Mouse (Mus musculus): ENCODE data around the gene H3f3a.

H3f3a gene

GRCm38 (mm10) chr1:180782906-180783579 is 30.7 kb downstream of the H3f3a start:
- no peak for DNase-seq (ENCODE audit: low read depth, low spot score)

DNA sequence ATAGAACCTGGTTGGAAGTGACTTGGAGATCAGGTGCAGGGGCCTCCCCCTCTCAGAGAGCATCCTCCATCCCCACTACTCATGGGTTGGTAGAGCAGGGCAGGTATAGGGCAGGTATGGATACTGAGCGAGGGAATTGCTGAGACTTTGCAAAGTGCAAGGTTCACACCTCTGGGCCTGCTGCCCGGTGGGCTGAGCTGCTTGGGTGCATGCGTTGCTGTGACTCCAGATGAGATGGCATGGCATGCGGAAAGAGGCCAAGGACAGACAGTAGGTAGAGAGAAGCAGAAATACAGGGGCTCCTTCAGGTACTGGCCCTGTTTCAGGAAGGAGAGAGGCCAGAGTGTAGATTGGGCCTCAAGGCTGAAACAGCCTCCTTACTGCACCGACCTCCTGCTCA is 32.5 kb downstream of the H3f3a start:
- no peak for DNase-seq (ENCODE audit: low read depth, low spot score)

GRCm38 (mm10) chr1:180780291-180780690 is 33.5 kb downstream of the H3f3a start:
- DNase-seq (ENCODE audit: low read depth, low spot score), result no peak

DNA sequence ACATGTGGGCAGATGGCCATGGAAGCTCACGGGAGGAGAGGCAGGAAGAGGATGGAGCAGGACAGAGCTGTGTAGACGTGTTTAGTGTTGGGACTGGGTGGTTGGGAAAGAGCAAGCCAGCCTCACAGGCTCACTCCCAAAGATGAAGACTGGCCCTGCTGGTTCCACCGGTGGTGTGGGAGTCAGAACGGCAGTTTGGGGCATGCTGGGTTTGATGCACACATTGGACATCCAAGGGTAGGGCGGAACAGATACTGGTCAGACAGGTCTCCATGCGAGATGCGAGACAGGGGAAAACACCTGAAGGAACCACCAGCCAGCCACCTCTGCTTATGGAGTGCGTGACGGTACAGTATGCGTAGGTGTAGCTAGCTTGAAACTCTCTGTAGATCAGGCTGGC is 34.8 kb downstream of the H3f3a start:
- no peak for DNase-seq (ENCODE audit: low read depth, low spot score)

GRCm38 (mm10) chr1:180778403-180778754 is 35.4 kb downstream of the H3f3a start:
- DNase-seq (ENCODE audit: low read depth, low spot score), result no peak

GRCm38 (mm10) chr1:180777660-180778402 is 35.9 kb downstream of the H3f3a start:
- DNase-seq (ENCODE audit: low read depth, low spot score), result peak; percentile 78

DNA sequence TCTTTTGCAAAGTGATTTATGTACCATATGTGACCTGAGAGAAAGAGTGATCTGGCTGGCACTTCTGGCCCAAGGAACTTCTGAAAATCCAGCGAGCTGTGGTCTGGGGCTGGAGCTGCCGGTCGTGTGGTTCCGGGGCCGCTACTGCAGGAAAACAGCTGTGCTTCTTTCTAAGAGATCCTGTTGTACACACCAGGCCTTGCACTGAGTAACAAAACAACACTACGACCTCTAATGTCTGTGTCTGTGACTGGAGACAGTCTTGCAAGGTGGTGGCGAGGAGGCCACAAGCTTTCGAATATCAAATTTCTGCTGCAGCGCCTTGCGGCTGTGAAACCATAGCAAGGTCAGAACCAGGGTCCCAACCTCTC is 36.5 kb downstream of the H3f3a start:
- no peak for DNase-seq (ENCODE audit: low read depth, low spot score)

GRCm38 (mm10) chr1:180776494-180776893 is 37.2 kb downstream of the H3f3a start:
- no peak for DNase-seq (ENCODE audit: low read depth, low spot score)

DNA sequence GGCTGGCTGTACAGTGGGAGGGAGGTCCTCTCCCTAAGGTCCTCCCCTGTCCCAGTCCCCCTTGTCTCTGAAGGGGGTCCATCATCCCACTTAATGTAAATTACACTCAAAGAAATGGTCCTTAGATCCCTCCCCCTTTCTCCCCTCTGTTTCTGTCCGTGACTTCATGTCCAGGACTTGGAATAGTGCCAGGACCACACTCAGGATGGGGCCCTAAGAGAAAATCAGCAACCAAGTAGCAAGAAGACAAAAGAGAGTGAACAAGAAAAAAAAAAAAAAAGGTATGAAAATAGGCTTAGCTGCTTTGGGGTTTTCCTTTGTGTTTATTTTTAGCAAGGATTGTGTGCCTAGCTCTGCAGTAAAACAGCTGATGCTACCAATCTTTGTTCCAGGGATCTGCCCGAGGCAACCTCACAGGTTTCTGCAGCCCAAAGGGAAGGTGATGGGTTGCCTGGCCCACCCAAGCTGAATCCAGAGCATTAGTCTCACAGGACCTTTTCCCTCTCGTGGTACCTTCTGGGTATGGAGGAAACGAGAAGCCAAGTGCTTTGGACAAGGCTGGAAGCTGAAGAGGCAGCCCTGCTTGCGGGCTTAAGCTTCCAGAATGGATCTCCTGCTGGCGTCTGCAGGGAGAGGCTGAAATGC is 37.8 kb downstream of the H3f3a start:
- DNase-seq (ENCODE audit: low read depth, low spot score), result no peak

- DNase-seq (ENCODE audit: low read depth, low spot score), result peak; percentile 39
Observed at GRCm38 (mm10) chr1:180775317-180775716, 38.4 kb downstream of the H3f3a start.

GRCm38 (mm10) chr1:180774664-180775063 is 39.1 kb downstream of the H3f3a start:
- DNase-seq (ENCODE audit: low read depth, low spot score), result peak; percentile 79

- no peak for DNase-seq (ENCODE audit: low read depth, low spot score)
Observed at GRCm38 (mm10) chr1:180772291-180772690, 41.5 kb downstream of the H3f3a start.

DNA sequence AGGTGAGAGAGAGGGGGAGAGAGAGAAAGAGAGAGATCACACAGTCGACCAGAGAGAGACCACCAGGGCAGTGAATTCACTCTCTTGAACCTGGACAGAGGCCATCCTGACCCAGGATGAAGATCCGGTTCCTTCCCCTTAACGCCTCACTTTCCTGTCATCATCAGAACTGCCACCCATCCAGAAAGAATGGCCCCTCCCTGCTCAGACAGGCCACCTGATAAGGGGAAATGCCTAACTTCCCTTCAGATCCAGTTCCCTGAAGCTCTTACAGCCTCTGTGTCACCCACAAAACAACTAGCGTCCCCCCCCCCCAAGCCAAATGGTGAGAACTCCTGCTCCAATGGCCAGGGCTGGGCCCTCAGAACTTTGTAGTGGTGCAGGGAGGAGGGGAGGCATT is 42.0 kb downstream of the H3f3a start:
- DNase-seq (ENCODE audit: low read depth, low spot score), result no peak

- DNase-seq (ENCODE audit: low read depth, low spot score), result no peak
Observed at GRCm38 (mm10) chr1:180771306-180771705, 42.4 kb downstream of the H3f3a start.

- DNase-seq (ENCODE audit: low read depth, low spot score), result peak; percentile 89
Observed at GRCm38 (mm10) chr1:180768334-180769168, 45.2 kb downstream of the H3f3a start.

- DNase-seq (ENCODE audit: low read depth, low spot score), result peak; percentile 65
Observed at GRCm38 (mm10) chr1:180767541-180768333, 46.0 kb downstream of the H3f3a start.

- peak; percentile 57 for DNase-seq (ENCODE audit: low read depth, low spot score)
Observed at GRCm38 (mm10) chr1:180766557-180766956, 47.2 kb downstream of the H3f3a start.

- DNase-seq (ENCODE audit: low read depth, low spot score), result no peak
Observed at GRCm38 (mm10) chr1:180765393-180765792, 48.4 kb downstream of the H3f3a start.

- peak; percentile 90 for DNase-seq (ENCODE audit: low read depth, low spot score)
Observed at GRCm38 (mm10) chr1:180763828-180764227, 49.9 kb downstream of the H3f3a start.

DNA sequence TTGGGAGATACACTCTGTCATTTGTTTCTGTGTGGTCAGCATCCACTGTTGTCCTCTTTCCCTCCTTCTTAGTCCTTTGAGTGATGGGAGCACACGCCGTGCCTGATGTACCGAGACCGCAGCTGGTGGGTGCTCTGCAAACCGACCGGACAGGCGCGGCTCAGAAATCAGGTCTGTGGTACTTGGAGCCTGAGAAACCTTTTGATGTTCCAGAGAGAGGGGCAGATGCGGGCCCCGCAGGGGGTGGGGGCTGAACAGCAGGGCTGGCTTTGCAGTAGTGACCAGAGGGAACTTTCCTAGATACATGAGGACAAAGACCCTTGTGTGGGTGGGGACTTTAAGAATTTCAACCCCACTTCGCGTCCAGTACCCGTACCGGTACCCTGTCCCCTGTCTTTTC is 50.4 kb downstream of the H3f3a start:
- DNase-seq (ENCODE audit: low read depth, low spot score), result no peak

- no peak for DNase-seq (ENCODE audit: low read depth, low spot score)
Observed at GRCm38 (mm10) chr1:180762679-180763078, 51.1 kb downstream of the H3f3a start.
